Mouse (Mus musculus): ENCODE results near the gene Ednrb. TPM values are rescaled to one million over a fixed set of nuclear protein-coding genes. Genes with fewer than 3 reads are reported as not detected.

Gene Ednrb
- polyA plus RNA-seq, 1 experiment from 2014 or later, result 7.4 TPM

DNA sequence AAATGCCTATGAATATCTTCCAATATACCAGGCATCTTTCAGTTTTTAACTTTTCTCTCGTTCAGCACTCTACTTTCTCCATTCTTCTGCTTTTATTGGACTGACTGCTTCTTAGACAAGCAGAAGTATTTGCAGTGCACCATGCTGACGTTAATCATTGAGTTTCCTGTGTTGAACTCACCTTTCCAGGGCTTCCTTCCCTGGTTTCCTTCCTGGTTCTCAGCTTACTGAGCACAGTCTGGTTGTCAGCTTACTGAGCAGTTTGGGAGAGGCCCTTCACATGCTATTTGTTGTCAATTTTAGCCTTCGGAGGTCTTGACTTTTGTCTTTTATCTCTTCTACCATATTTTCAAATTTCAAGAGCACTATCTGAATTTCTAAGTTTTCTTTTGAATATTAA, 31.0 kb downstream of the Ednrb start:
- Histone ChIP-seq H3K9ac (ENCODE audit: low read depth, low read length) (no peak overlapping the region), H3K27me3 (ENCODE audit: control insufficient read depth, insufficient read depth, low read depth, low read length) (no peaks in the 10 kb centered on the region), H3K4me3 (ENCODE audit: low read depth, low read length) (no peak overlapping the region), H3K27ac (ENCODE audit: low read length) (no peak overlapping the region), H3K4me2 (ENCODE audit: low read depth, low read length) (no peak overlapping the region), H3K4me1 (ENCODE audit: control insufficient read depth, low read depth, low read length) (no peaks in the 10 kb centered on the region; the same call in 1 of the 2 replicates), H3K9me3 (replicated peaks; ENCODE audit: control insufficient read depth, low read length) (no peaks in the 10 kb centered on the region), H3K36me3 (ENCODE audit: control insufficient read depth, insufficient read depth) (no peaks in the 10 kb centered on the region)
- WGBS (ENCODE audit: insufficient replicate concordance), result 30% methylated on average over 3 of the region's 3 CpGs
- no peak for ATAC-seq (ENCODE audit: low read depth)

DNA sequence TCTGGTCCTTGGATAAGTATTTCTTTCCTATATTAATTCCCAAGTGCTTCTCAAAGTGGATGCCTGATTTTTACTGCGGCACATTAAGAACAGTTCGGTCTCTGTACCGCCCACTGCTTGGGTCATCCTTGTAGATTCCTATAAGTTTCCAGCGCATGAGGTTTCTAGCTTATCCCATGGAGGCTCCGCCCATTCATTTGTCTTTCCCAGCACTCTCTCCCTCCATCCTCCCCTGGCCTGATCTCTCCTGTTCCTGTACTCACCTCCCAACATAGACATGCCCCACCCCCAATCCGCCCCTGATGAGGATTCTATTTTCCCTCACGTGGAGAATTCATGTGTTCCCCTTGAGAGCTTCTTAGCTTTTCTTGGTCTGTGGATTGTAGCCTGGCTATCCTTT, 32.9 kb downstream of the Ednrb start:
- Histone ChIP-seq H3K27me3 (ENCODE audit: control insufficient read depth, insufficient read depth, low read depth, low read length) (no peaks in the 10 kb centered on the region), H3K36me3 (ENCODE audit: control insufficient read depth, insufficient read depth) (no peaks in the 10 kb centered on the region), H3K4me2 (ENCODE audit: low read depth, low read length) (no peak overlapping the region), H3K4me3 (ENCODE audit: low read depth, low read length) (no peak overlapping the region), H3K9ac (ENCODE audit: low read depth, low read length) (no peak overlapping the region), H3K27ac (ENCODE audit: low read length) (no peak overlapping the region), H3K9me3 (replicated peaks; ENCODE audit: control insufficient read depth, low read length) (no peaks in the 10 kb centered on the region), H3K4me1 (ENCODE audit: control insufficient read depth, low read depth, low read length) (no peaks in the 10 kb centered on the region; the same call in 1 of the 2 replicates)
- WGBS (ENCODE audit: insufficient replicate concordance), result 75% methylated on average over 7 of the region's 7 CpGs
- no peak for ATAC-seq (ENCODE audit: low read depth)

DNA sequence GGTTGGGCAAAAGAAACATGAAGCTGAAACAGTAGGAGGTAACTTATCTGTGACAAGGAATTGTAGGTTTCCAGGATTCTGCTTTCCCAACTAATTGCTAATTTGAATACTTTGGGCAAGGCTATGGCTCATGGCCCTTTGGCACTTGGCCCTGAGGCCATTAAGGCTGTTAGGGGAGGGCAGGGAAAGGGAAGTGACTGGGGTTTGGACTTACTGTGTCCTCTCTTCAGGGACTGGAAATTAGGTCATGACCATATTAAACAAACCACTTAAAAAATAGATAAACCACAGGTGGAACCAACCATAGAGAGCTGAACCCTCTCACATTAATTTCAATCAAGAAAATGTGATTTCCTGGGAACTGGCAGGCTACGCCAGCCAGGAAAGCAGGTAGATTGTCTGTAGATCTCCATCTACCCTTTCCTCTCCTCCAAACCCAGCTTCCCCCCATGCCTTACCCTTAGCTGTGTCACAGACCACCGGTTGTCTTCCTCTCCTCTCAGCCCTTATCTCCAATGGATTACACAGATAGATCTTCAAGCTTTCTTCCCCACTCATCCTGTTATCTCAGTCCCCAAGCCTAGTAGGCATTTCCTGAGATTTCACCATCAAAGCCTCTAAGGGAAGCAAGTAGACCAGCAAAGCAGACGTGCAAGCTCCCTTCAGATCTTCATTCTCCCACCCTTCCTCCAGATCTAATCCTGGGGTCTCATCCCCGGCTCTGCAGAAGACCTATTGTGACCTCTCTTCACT, 40.1 kb downstream of the Ednrb start:
- no peak overlapping the region for H3K27ac ChIP-seq (ENCODE audit: low read length)
- no peaks in the 10 kb centered on the region for H3K27me3 ChIP-seq (ENCODE audit: control insufficient read depth, insufficient read depth, low read depth, low read length)
- WGBS (ENCODE audit: insufficient replicate concordance), result 26% methylated on average over 4 of the region's 4 CpGs
- H3K4me3 ChIP-seq (ENCODE audit: low read depth, low read length), result no peak overlapping the region
- ATAC-seq (ENCODE audit: low read depth), result no peak
- no peak overlapping the region for H3K9ac ChIP-seq (ENCODE audit: low read depth, low read length)
- no peak overlapping the region for H3K4me2 ChIP-seq (ENCODE audit: low read depth, low read length)
- no peaks in the 10 kb centered on the region for H3K9me3 ChIP-seq (replicated peaks; ENCODE audit: control insufficient read depth, low read length)
- no peaks in the 10 kb centered on the region for H3K36me3 ChIP-seq (ENCODE audit: control insufficient read depth, insufficient read depth)
- H3K4me1 ChIP-seq (ENCODE audit: control insufficient read depth, low read depth, low read length), result no peaks in the 10 kb centered on the region

DNA sequence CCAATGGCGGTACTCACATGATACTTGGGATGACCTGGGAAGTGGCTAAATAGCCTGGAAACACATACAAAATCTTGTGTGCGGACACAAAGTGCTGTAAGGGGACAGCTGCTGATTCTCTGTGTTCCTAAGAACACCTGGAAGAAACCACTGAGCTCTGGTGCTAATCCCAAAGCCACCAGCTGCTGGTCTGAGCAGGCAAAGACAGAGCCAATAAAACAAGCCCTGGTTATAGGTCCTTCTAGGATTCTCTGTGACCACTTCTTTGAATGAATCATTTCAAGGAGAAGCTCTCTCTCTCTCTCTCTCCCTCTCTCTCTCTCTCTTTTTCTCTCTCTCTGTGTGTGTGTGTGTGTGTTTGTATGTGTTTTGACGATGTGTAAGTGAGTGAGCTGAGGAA, 47.1 kb downstream of the Ednrb start:
- Histone ChIP-seq H3K4me1 (ENCODE audit: control insufficient read depth, low read depth, low read length) (no peaks in the 10 kb centered on the region), H3K27ac (ENCODE audit: low read length) (no peak overlapping the region), H3K4me2 (ENCODE audit: low read depth, low read length) (no peak overlapping the region), H3K36me3 (ENCODE audit: control insufficient read depth, insufficient read depth) (no peaks in the 10 kb centered on the region), H3K4me3 (ENCODE audit: low read depth, low read length) (no peak overlapping the region), H3K27me3 (ENCODE audit: control insufficient read depth, insufficient read depth, low read depth, low read length) (no peaks in the 10 kb centered on the region), H3K9ac (ENCODE audit: low read depth, low read length) (no peak overlapping the region), H3K9me3 (replicated peaks; ENCODE audit: control insufficient read depth, low read length) (no peaks in the 10 kb centered on the region)
- WGBS (ENCODE audit: insufficient replicate concordance), result 58% methylated on average over 3 of the region's 3 CpGs
- ATAC-seq (ENCODE audit: low read depth), result no peak

DNA sequence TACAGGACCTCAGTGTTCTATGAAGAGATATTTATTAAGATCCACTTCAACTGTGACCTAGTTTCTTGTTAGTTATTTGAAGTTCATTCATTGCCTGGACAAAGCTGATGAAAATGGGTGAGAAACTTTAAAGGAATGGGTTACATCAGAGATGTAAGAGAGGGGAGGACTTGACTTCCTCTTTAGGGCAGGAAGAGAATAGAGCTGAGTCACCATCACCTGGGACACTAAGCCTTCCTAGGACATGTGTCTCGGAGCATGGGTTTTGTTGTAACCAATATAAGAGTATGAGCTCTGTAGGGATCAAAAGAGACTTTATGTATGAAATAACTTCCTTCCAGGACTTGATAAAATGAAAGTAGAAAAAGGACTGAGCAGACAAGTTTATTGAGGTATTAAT, 48.6 kb downstream of the Ednrb start:
- no peaks in the 10 kb centered on the region for H3K4me1 ChIP-seq (ENCODE audit: control insufficient read depth, low read depth, low read length)
- no peak overlapping the region for H3K27ac ChIP-seq (ENCODE audit: low read length)
- H3K9me3 ChIP-seq (replicated peaks; ENCODE audit: control insufficient read depth, low read length), result no peaks in the 10 kb centered on the region
- H3K4me3 ChIP-seq (ENCODE audit: low read depth, low read length), result no peak overlapping the region
- no peak overlapping the region for H3K4me2 ChIP-seq (ENCODE audit: low read depth, low read length)
- no peaks in the 10 kb centered on the region for H3K27me3 ChIP-seq (ENCODE audit: control insufficient read depth, insufficient read depth, low read depth, low read length)
- H3K9ac ChIP-seq (ENCODE audit: low read depth, low read length), result no peak overlapping the region
- ATAC-seq (ENCODE audit: low read depth), result no peak
- 48% methylated on average over 1 of the region's 1 CpGs for WGBS (ENCODE audit: insufficient replicate concordance)
- no peaks in the 10 kb centered on the region for H3K36me3 ChIP-seq (ENCODE audit: control insufficient read depth, insufficient read depth)

DNA sequence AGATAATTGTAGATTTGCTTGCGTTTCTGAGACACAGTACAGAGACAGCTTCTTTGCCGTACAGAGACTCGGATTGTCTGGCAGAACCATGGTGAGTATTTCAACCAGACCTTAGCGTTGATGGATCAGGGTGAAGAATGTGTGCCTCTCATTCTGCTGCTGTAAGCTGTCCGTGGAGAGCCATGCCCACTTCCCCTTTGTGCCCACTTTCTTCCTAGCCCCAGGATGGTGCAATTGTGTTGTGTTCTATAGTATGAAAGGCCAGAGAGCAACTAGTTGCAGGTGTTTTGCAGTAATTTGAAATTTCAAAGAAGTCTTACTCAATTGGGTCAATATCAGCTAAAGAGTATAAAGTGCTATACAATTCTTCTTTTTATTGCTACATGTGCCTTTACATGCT, 50.8 kb downstream of the Ednrb start:
- Histone ChIP-seq H3K4me3 (ENCODE audit: low read depth, low read length) (no peak overlapping the region), H3K9me3 (replicated peaks; ENCODE audit: control insufficient read depth, low read length) (no peaks in the 10 kb centered on the region), H3K4me2 (ENCODE audit: low read depth, low read length) (no peak overlapping the region), H3K9ac (ENCODE audit: low read depth, low read length) (no peak overlapping the region), H3K36me3 (ENCODE audit: control insufficient read depth, insufficient read depth) (no peaks in the 10 kb centered on the region), H3K27me3 (ENCODE audit: control insufficient read depth, insufficient read depth, low read depth, low read length) (no peaks in the 10 kb centered on the region), H3K27ac (ENCODE audit: low read length) (no peak overlapping the region), H3K4me1 (ENCODE audit: control insufficient read depth, low read depth, low read length) (no peaks in the 10 kb centered on the region)
- ATAC-seq (ENCODE audit: low read depth), result no peak
- 40% methylated on average over 5 of the region's 5 CpGs for WGBS (ENCODE audit: insufficient replicate concordance)

GRCm38 (mm10) chr14:103792726-103793125, 51.5 kb downstream of the Ednrb start:
- WGBS (ENCODE audit: insufficient replicate concordance), result 19% methylated on average over 1 of the region's 1 CpGs
- H3K9me3 ChIP-seq (replicated peaks; ENCODE audit: control insufficient read depth, low read length), result no peaks in the 10 kb centered on the region
- H3K27me3 ChIP-seq (ENCODE audit: control insufficient read depth, insufficient read depth, low read depth, low read length), result no peaks in the 10 kb centered on the region
- no peak overlapping the region for H3K27ac ChIP-seq (ENCODE audit: low read length)
- H3K4me1 ChIP-seq (ENCODE audit: control insufficient read depth, low read depth, low read length), result no peaks in the 10 kb centered on the region
- H3K4me2 ChIP-seq (ENCODE audit: low read depth, low read length), result no peak overlapping the region
- no peak for ATAC-seq (ENCODE audit: low read depth)
- H3K9ac ChIP-seq (ENCODE audit: low read depth, low read length), result no peak overlapping the region
- no peaks in the 10 kb centered on the region for H3K36me3 ChIP-seq (ENCODE audit: control insufficient read depth, insufficient read depth)
- no peak overlapping the region for H3K4me3 ChIP-seq (ENCODE audit: low read depth, low read length)

GRCm38 (mm10) chr14:103787547-103787946, 56.7 kb downstream of the Ednrb start:
- ATAC-seq (ENCODE audit: low read depth), result no peak
- WGBS (ENCODE audit: insufficient replicate concordance), result 65% methylated on average over 2 of the region's 2 CpGs

DNA sequence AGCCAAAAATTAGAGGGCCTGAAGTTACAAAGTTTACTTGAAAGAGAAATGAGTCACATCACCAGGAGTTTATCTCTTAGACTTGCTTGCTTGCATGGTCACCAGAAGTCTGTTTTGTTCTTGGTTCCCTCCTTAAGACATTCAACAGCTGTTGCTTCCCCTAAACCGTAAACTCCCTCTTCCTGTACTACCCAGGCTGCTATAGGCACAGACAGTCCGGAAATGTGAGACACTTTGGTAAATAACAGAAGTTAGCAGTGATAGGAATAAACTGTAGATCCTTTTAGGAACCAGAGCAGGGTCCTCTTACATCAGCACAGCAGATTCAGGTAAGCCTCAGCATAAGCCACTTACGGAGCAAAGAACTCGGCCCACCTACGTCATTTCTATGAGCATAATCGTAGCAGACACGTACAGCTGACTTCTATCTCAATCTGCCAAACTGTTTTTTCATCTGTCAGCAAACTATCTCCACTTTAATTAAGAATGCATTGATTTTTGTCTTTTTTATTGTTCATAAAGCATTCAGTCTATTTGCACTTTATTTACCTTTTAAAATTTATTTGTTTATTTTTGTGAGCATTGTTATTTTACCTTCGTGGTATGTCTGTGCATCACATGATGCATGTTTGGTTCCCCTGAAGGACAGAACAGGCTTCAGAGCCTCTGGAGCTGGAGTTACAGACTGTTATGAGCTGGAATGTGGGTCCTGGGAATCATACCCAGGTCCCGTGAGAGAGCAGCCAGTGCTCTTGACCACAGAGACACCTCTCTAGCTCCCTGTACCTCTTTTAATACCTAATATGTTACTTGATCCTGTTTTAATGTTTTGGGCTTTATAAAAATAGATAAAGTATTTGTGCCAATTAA, 58.9 kb downstream of the Ednrb start:
- H3K9me3 ChIP-seq (replicated peaks; ENCODE audit: control insufficient read depth, low read length), result no peaks in the 10 kb centered on the region
- WGBS (ENCODE audit: insufficient replicate concordance), result 12% methylated on average over 9 of the region's 9 CpGs
- H3K27me3 ChIP-seq (ENCODE audit: control insufficient read depth, insufficient read depth, low read depth, low read length), result no peaks in the 10 kb centered on the region
- no peaks in the 10 kb centered on the region for H3K4me1 ChIP-seq (ENCODE audit: control insufficient read depth, low read depth, low read length)
- H3K27ac ChIP-seq (ENCODE audit: low read length), result 0 out of 2 replicates have a peak overlapping the region, but pooled peaks have one; percentile 41
- peak; percentile 39 for ATAC-seq (ENCODE audit: low read depth)
- no peaks in the 10 kb centered on the region for H3K36me3 ChIP-seq (ENCODE audit: control insufficient read depth, insufficient read depth)
- H3K4me2 ChIP-seq (ENCODE audit: low read depth, low read length), result 0 out of 2 replicates have a peak overlapping the region, but pooled peaks have one; percentile 24
- peak overlapping the region; percentile 22; the same call in 1 of the 2 replicates for H3K4me3 ChIP-seq (ENCODE audit: low read depth, low read length)
- no peak overlapping the region for H3K9ac ChIP-seq (ENCODE audit: low read depth, low read length)

More at GRCm38 (mm10) chr14:103787547-103787946, 56.7 kb downstream of the Ednrb start:
- no peak overlapping the region for H3K27ac ChIP-seq (ENCODE audit: low read length)
- H3K4me3 ChIP-seq (ENCODE audit: low read depth, low read length), result no peak overlapping the region
- H3K9me3 ChIP-seq (replicated peaks; ENCODE audit: control insufficient read depth, low read length), result no peaks in the 10 kb centered on the region
- no peak overlapping the region for H3K9ac ChIP-seq (ENCODE audit: low read depth, low read length)
- H3K4me2 ChIP-seq (ENCODE audit: low read depth, low read length), result no peak overlapping the region
- H3K36me3 ChIP-seq (ENCODE audit: control insufficient read depth, insufficient read depth), result no peaks in the 10 kb centered on the region
- H3K4me1 ChIP-seq (ENCODE audit: control insufficient read depth, low read depth, low read length), result no peaks in the 10 kb centered on the region
- no peaks in the 10 kb centered on the region for H3K27me3 ChIP-seq (ENCODE audit: control insufficient read depth, insufficient read depth, low read depth, low read length)
